Mouse (Mus musculus) effector memory CD4-positive, alpha-beta T cell, adult 5 months (primary cell): ENCODE data around the gene Olfr1293-ps. TPM values are rescaled to one million over a fixed set of nuclear protein-coding genes. Genes with fewer than 3 reads are reported as not detected.

ENCODE experiments used
- polyA plus RNA-seq: library from polyadenylated mRNA; unstranded; fragments of 100-300 nt; shearing (Covaris generic); gene quantifications from one replicate; pipeline ENCODE4 v1.2.1, GENCODE M21; 2017

Gene Olfr1293-ps
- polyA plus RNA-seq, result not detected

GRCm38 (mm10) chr2:111524903-111525302 is at the start of gene Olfr1293-ps:
TSS of gene Olfr1293-ps (plus strand) at chr2:111525203.

GRCm38 (mm10) chr2:111480519-111480918 is 44.5 kb upstream of the Olfr1293-ps start, which contains the start of gene Olfr1289:
TSS of gene Olfr1289 (plus strand) at chr2:111480819.

GRCm38 (mm10) chr2:111493729-111494128 is 31.3 kb upstream of the Olfr1293-ps start, which contains the start of gene Olfr1290:
TSS of gene Olfr1290 (minus strand) at chr2:111493829.

GRCm38 (mm10) chr2:111496880-111497279 is 28.1 kb upstream of the Olfr1293-ps start, which contains the start of gene Olfr1291-ps1:
TSS of gene Olfr1291-ps1 (plus strand) at chr2:111497180.

GRCm38 (mm10) chr2:111540191-111540590 is 15.2 kb downstream of the Olfr1293-ps start, which contains the start of gene Olfr1294:
TSS of gene Olfr1294 (minus strand) at chr2:111540291.

GRCm38 (mm10) chr2:111569581-111569980 is 44.6 kb downstream of the Olfr1293-ps start, which contains the start of gene Olfr1295:
TSS of gene Olfr1295 (minus strand) at chr2:111569681.

Other genes starting within 250 kb of the Olfr1293-ps start
- not detected for gene Olfr1278, start 235.1 kb upstream of the Olfr1293-ps start, polyA plus RNA-seq
- gene Olfr1279, start 224.6 kb upstream of the Olfr1293-ps start, polyA plus RNA-seq, result not detected
- not detected for gene Olfr1280, start 211.2 kb upstream of the Olfr1293-ps start, polyA plus RNA-seq
- not detected for gene Olfr1281, start 198.7 kb upstream of the Olfr1293-ps start, polyA plus RNA-seq
- not detected for gene Olfr1282, start 189.1 kb upstream of the Olfr1293-ps start, polyA plus RNA-seq
- gene Olfr1283, start 158.4 kb upstream of the Olfr1293-ps start, polyA plus RNA-seq, result not detected
- gene Olfr1284, start 149.7 kb upstream of the Olfr1293-ps start, polyA plus RNA-seq, result 0.34 TPM
- gene Olfr1286, start 102.1 kb upstream of the Olfr1293-ps start, polyA plus RNA-seq, result not detected
- not detected for gene Olfr1287, start 76.1 kb upstream of the Olfr1293-ps start, polyA plus RNA-seq
- gene Olfr1288, start 51.1 kb upstream of the Olfr1293-ps start, polyA plus RNA-seq, result not detected
- not detected for gene Olfr1289, start 44.4 kb upstream of the Olfr1293-ps start, polyA plus RNA-seq
- not detected for gene Olfr1290, start 31.4 kb upstream of the Olfr1293-ps start, polyA plus RNA-seq
- gene Olfr1291-ps1, start 28.0 kb upstream of the Olfr1293-ps start, polyA plus RNA-seq, result 0.10 TPM
- not detected for gene Olfr1294, start 15.1 kb downstream of the Olfr1293-ps start, polyA plus RNA-seq
- not detected for gene Olfr1295, start 44.5 kb downstream of the Olfr1293-ps start, polyA plus RNA-seq
- gene Olfr1297, start 101.3 kb downstream of the Olfr1293-ps start, polyA plus RNA-seq, result not detected
- gene Olfr1298, start 124.0 kb downstream of the Olfr1293-ps start, polyA plus RNA-seq, result not detected
- not detected for gene Olfr1299, start 136.2 kb downstream of the Olfr1293-ps start, polyA plus RNA-seq
- gene Olfr1301, start 225.8 kb downstream of the Olfr1293-ps start, polyA plus RNA-seq, result not detected